8 mouse cellular contexts compared by ENCODE assay signal in the genomic region with DNA sequence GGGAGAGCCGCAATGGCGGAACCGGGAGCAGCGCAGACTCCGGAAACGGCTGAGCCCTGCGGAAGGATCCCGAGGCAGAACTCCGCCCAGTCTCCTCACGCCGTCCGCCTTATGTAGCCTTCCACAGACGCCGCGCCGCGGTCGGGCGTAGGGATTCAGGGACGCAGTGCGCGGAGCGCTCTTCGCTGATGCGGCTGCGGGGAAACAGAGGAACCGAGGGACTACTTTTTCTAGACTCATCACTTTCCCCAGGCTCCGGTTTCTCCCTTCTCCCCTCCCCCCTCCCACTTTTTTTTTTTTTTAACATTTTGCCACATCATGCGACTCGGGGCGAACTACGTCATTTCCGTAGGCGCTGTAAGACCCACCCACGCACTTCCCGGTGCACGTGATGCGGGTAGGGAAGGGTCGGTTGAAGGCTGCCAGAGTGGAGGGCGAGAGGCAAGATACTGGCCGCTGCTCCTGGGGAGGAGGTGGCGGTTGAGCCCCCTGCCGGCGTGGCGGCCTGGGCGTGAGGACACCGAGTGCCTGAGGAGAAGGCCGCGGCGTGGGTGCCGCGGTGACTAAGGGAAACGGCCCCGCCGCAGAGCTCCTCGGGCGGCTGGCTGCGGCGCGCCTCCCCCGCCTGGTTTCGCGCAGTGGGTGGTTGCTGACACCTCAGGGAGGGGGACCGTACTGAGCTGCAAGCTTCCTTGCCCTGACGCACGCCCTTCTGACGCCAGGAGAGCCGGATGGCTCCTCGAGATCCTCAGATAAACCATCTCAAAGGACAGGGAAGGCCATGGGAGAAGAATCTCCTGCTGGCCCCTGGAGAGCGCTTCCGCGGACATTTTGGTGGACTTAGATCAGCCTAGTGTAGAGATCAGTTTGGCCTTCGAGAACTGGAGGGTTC. TPM values are rescaled to one million over a fixed set of nuclear protein-coding genes. Genes with fewer than 3 reads are reported as not detected.
DNase-seq lines count a peak whose midpoint lies in the region; ATAC-seq and TF ChIP-seq lines count a peak whose summit lies in the region.

Gene Cltc, minus strand, starts transcription at position 86 of the 892 bp plus-strand sequence.

- no peaks in the 10 kb centered on the region for H3K27me3 ChIP-seq in Patski
- no peaks in the 10 kb centered on the region for H3K27me3 ChIP-seq in hindbrain, embryonic 13.5 days

- peak within 1 kb of the TSS; percentile 96 for H3K4me3 ChIP-seq in hindbrain, embryonic 13.5 days

- peak; percentile 83 for TF ChIP-seq CTCF in Patski (IDR thresholded peaks at IDR 0.05)

- no peaks in the 10 kb centered on the region for H3K36me3 ChIP-seq in hindbrain, embryonic 13.5 days

- POLR2A ChIA-PET in Patski (lab: Charles Lee), result interaction anchor here (0.5 to 2.9 kb wide), 10 partner anchors 9 to 171 kb away, joined by 3 to 10 read pairs (median 5); partner anchors contain the start of gene Vmp1

- H3K9ac ChIP-seq in hindbrain, embryonic 13.5 days, result peak within 1 kb of the TSS; percentile 97

- H3K4me1 ChIP-seq in hindbrain, embryonic 13.5 days (replicated peaks), result peaks cover 36% of the 10 kb centered on the region

- H3K4me2 ChIP-seq in hindbrain, embryonic 13.5 days, result peak within 1 kb of the TSS; percentile 94

- in situ Hi-C loops in Patski (cut with MboI; ENCODE audit: low pct_unique_long_range_greater_than_20kb), result loop anchor here (5.0 kb wide), 1 partner anchor 75 kb away; the partner anchor contains the start of genes Ptrh2 and Vmp1

- WGBS in hindbrain, embryonic 13.5 days, result under 1% methylated on average over 73 of the region's 73 CpGs

- DNase-seq in Patski (ENCODE audit: low read depth, low spot score), result peak; percentile 99
- peak; percentile 96 to 97 for DNase-seq in cerebellum, postnatal 14 days
- peak; percentile 96 to 98 for DNase-seq in frontal cortex, postnatal 14 days (ENCODE audit: low spot score in 2 of 2)
- DNase-seq in layer of hippocampus, postnatal 25 days (ENCODE audit: extremely low spot score in 1 of 2, low spot score in 1 of 2), result peak; percentile 93 to 98
- DNase-seq in lung, postnatal 25 days (ENCODE audit: low spot score), result peak; percentile 97
- peak; percentile 98 for DNase-seq in retina, embryonic 14.5 days (ENCODE audit: low spot score)
- peak; percentile 95 for DNase-seq in thymus, postnatal 4 days

- CTCF ChIA-PET in Patski (lab: Charles Lee), result interaction anchor here (1.2 to 2.1 kb wide), 3 partner anchors 8 to 22 kb away, joined by 3 to 7 read pairs (median 4); no protein-coding TSS in a partner anchor

- ATAC-seq in Patski, result peak; percentile 75
- ATAC-seq in hindbrain, embryonic 13.5 days (ENCODE audit: low FRiP score), result peak; percentile 98

- H3K9me3 ChIP-seq in hindbrain, embryonic 13.5 days, result no peaks in the 10 kb centered on the region

- peak within 1 kb of the TSS; percentile 99 for H3K27ac ChIP-seq in hindbrain, embryonic 13.5 days

RNA-seq across cellular contexts. Expression of gene Cltc, which starts in this region (rescaled TPM):
- polyA plus RNA-seq in Patski (2021), result 301 TPM
- 146 and 149 TPM in 2 replicates for polyA plus RNA-seq in hindbrain, embryonic 13.5 days (2015; fragmentation: Nextera tagmentation; extraction: Ambion mirVana)
- total RNA-seq in layer of hippocampus, postnatal 25 days (2021), result 100 to 1,000 TPM; 453 to 461 TPM

Comparison
In these comparisons a context has a peak if more than half of its experiments do, and no peak if none do; other contexts are left out.
1. Peak in every context shown above with its lines: DNase-seq, ATAC-seq, H3K4me3 ChIP-seq and H3K27ac ChIP-seq.